Mouse (Mus musculus): ENCODE measurements around the gene Aox2.

The Aox2 gene

DNA sequence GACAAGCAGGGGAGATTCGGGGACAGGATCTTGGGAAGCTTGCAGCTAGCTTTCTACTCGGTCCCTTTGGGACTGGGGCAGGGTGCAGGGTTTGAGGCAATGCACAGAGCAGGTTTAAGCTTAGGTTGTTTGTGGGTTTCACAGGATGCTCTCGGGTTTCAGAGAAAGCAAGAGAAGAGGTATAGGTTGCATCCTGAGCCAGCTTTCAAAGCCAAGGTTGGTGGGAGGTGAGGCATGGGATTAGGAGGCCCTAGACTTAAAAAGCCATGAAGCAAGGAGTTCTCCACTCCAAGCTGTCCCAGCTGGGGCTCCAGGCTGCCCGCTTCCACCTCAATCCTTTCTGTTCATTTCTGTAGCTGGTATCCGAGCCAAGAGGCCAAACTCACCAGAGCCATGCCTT is at the start of gene Aox2:
Gene Aox2 (plus strand): TSS at position 301 of the 400 bp plus-strand sequence.
- no peak for DNase-seq

DNA sequence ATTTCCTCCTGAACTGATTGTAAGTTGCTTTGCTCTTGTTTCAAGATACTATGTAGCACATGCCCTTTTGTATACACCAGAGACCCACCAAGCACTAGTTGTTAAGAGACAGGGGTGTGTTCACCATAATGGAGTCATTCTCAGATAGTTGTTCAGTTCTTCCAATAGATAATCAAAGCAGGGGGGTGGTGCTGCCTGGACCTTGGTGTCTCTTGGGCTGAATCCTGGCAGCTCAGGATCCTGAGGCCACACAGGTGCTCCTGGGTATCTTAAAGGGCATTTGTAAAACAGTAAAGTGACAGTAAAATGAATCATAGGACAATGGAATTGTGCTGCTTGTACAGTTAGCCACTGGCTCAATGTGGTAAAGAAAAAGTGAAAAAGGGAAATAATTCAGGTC is 49.2 kb upstream of the Aox2 start:
- DNase-seq, result no peak

DNA sequence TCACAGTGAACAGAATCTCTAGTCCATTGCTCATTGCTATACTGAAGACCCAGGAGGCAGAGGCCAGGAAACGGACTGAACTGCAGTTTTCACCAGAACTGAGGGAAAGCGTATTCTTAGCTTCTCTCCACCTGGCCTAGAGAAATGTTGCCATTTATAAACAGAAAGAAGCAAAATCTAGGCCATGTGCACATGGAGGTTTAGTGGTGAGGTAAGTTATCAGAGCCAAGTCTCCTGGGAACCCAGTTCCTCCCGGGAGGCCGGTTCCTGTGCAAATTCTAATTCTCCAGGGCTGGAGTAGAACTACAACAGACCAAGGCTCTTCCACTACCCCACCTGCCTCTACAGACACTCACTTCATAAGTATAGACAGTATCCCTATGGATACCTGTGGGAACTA is 48.4 kb upstream of the Aox2 start:
- DNase-seq, result no peak

DNA sequence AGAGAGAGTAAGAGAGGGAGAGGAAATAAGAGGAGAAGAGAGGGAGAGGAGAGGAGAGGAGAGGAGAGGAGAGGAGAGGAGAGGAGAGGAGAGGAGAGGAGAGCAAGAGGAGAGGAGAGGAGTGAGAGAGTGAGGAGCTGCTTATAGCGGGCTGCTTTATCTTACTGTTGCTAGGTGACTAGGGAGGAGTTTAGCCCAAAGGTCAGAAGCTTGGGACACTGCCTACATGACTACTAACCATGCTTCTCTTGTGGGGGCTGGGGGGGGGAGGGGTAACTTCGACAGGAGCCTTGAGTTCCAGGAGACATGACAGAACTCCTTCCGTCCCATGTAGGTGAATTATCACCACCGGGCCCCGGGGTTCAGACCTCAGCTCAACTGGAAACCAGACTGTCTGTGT is 47.6 kb upstream of the Aox2 start:
- no peak for DNase-seq

DNA sequence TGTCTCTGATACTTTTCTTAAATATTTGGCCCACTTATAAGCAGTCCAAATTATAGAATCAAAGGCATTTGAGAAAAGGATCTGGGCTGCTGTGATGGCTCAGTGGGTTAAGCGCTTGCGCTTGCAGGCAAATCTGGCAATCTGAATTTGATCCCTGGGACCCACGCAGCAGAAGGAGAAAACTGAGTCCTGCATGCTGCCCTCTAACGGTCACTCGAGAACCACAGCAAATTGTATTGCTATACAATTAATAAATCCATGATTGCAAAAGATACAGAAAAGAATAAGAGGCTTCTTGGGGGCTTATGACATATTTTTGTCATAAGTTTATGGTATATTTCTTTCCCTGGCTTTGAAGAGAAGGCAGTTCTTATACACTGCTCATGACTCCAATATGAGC is 42.7 kb upstream of the Aox2 start:
- DNase-seq, result no peak

DNA sequence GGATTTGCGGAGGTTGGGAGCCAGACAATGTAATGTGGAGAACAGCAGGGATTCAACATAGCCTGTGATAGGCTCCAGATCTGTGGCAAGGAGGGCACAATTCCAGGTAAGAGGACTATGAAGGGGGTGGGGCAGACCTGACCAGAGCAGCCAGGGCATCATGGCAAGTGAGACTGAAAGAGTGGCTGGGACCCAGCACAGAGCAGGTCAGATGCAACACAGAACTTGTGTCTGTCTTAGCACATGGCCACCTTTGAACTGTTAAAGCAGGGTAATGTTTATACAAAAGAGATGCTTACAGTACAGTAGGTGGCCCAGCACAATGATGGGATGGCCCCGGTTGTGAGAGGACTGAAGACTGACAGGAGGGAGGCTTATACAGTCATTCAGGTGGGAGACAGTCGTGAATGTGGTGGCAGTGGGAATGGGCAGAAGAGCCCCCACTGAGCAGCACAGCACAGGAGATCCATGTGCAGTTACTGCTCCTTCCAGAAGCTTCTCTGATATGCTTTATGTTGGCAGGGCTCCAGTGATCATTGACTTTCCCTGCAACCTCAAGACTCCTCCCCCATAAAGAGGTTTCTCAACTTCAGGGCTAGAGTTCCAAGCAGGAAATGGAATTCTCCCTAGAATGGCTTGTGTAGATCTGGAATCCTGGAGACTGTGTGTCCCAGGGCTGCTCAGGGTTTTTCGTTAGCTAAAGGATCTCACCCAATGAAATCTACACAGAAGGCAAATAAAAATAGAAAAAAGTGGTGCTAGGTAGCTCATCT is 40.4 kb upstream of the Aox2 start:
- DNase-seq, result no peak

DNA sequence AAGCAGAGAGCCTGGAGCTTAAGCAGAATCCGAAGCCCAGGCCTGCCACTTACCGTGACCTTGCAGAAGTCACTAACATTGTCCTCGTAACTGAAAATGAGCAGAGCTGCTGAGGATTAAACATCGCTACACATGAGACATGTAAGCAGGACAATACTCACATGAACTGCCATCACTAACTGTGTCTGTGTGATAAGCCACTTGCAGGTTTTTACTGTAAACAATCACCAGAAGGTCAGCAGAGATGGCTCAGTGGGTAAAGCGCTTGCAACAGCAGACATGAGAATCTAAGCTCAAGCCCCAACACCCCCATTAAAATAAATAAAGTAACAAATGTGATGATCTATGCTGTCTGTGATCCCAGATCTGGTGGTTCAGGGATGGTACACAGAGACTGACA is 39.7 kb upstream of the Aox2 start:
- no peak for DNase-seq

DNA sequence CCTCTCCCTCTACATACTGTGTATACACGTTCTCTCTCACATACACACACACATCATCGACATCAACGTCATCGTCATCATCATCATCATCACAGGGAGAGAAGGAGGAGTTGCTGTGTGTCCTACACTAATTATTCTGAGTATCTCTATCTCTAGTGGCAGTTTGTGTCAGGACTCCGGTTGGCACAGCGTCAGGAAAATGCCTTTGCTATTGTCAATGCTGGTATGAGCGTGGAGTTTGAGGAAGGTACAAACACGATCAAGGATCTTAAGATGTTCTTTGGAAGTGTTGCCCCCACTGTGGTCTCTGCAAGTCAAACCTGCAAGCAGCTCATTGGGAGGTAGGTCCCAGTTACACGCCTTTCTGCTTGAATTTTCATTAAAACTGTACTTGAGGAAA is 39.2 kb upstream of the Aox2 start:
- no peak for DNase-seq

DNA sequence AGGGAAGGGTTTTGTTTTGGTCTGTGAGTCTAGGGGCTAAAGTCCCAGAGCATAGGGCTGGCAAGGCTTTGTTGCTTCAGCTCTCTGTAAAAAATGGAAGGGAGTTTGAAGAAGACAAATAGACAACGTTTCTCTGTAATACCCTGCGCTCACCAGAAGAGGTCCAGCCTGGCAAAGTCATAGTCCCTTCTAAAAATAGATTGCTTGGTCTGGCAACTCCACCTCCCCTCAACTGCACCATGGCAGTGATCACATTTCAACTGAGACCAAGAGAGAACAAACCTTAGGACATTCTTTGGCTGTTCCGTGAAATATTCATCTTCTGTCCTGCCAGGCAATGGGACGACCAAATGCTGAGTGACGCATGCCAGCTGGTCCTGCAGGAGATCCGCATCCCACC is 37.8 kb upstream of the Aox2 start:
- DNase-seq, result no peak

DNA sequence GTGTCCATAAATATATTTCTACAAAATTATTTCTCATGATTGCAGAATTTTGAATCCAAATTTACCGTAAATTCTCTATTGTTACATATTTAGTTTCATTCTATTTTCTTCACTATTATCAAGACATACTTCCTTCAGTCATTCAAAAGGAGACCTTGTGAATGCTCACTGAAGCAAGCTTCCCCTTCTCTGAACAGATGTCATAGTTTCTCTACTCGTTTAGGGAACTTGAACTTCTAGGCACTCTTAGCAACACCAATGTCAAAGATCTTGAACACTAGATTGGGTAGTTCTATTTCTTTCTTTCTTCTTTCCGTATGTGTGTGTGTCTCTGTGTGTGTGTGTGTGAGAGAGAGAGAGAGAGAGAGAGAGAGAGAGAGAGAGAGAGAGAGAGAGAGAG is 33.6 kb upstream of the Aox2 start:
- no peak for DNase-seq

DNA sequence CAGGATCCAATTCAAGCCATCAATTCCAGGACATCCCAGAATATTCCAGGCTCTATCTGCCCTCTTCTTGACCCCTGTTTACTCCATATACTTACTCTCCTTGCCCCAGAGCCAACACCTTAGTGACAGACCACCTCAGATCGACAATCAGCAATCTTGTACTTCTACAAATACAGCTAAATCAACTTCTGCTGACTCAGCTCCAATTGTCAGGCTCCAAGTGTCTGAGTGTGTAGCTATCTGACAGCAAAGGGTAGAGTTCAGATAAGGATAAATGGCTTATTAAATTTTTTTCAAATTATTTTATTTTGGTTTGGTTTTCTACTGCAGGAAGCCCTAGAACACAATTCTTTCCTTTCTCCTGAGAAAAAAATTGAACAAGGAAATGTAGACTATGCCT is 29.6 kb upstream of the Aox2 start:
- no peak for DNase-seq

DNA sequence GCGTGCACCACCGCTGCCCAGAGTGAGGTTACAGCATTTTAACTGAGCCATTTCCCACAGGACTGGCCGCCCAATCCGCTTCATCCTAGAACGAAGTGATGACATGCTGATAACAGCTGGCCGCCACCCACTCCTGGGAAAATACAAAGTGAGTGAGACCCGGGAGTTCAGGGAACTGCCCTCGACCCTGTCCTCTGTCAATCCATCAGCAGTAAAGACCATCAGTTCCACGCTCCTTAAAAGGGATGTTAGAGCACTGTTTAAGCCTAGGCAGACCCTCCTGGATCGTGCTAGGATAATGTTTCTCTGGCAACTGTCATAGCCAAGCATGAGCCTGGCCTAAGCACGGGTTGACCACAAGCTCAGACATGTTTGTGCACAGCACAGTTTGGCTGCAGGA is 24.7 kb upstream of the Aox2 start:
- DNase-seq, result no peak

DNA sequence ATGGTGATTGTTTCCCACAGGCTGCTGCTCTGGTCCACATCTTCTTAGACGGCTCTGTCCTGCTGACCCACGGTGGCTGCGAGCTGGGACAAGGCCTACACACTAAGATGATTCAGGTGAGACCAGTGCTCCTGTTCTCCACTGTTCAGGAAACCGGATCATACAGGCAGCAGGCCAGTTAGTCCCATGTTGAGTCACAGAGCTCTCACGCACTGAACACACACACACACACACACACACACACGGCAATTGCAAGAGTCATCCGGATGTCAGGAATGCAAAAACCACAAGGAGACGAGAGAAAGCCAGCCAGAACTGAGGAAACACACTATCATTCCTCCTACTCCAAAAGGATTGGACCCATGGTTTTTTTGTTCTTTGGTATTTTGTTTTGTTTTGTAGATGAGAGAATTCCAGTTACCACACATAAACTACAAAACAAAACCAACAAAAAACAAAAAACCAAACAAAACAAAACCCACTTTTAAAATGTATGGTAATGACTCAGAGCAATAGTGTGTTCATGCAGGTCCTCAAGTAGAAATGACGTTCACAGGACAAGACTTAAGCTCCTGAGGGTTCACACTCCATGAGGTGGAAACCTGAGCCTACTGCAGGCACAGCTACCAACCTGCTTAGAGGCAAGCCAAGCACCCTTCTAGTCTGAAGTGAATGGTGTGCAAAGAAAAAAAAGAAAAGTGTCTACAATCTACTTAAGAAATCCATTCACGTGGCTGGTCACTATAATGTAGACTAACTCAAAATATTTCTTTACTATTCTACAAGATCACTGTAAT is 20.7 kb upstream of the Aox2 start:
- no peak for DNase-seq

DNA sequence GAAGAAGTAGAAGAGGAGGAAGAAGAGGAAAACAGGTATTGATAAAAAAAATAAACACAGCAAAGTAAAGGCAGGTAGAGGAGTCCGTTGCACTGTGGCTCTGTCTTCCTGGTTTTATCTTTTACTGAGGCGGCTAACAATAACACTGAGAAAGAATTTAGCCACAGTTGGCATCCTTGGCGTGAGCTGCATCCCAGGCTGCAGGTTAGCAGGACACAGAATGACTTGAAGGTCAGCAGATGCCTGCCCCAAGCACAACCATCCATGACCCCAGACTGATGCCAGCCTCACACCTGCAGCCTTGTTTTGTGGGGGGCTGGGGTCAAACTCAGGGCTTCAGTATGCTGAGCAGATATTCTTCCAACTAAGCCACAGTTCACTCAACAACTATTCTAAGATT is 17.8 kb upstream of the Aox2 start:
- DNase-seq, result no peak

DNA sequence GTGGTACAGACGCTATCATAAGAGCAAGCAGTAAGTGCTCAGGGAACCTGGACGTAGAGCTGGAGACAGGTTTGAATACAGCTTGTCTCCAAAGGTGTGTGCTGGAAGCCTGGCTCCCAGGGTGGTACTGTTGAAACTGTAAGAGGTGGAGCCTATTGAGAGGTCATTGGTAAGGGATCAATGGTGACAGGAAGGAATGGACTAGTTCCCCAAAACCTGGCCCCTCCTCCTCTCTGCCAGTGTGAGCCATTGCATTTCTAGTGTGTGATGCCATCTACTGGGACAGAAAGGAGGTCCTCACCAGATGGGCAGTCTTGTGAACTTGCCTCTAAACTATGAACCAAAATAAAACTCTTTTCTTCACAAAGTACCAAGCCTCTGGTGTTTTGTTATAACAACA is 9.9 kb upstream of the Aox2 start:
- DNase-seq, result no peak

DNA sequence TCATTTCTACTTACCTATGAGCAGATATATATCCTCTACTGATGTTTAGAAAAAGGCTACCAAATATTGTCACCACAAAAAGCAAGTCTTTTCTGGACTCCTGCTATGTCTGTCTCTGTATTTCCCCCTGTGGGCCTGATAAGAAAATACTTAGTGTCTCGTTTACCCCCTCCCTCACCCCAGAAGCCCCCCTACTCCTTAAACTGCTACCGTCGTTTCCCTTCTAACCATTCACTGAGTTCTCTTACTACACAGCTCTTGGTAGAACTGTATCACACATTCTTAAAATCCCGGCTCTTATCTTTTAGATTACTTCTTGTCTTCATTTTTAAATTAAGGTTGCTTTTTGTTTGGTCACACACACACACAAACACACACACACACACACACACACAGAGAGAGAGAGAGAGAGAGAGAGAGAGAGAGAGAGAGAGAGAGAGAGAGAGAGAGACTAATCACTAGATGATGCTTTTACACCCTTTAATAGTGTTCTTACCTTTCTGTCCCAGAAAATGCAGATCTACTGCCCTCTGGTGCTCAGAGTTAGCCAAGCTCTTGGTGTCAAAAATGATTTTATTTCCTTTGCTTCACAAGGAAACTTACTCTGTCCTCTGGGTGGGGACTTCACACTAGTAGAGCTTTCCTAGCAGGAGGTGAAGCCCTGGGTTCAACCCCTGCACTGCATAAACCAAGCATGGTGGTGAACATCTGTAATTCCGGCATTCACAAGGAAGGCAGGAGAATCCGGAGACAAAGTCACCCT is 7.1 kb upstream of the Aox2 start:
- no peak for DNase-seq

DNA sequence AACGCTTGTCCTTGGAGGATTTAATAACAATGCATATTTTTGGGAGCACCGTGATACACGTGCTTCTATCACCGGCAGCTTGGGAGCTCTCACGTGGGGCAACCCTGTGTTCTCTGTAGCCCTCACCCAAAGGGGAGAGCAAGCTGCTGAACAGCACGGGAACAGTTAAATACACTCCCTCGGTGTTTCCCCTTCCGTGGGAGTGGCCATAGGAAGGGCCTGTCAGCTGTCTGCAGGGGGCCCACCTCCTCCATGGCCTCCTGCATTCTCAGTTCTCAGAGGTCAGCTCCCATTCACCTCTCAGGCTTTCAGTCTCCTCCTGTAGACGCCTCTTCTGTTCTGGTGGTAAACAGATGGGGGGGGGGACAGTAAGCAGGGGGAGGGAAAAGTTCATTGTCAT is 2.2 kb upstream of the Aox2 start:
- no peak for DNase-seq

DNA sequence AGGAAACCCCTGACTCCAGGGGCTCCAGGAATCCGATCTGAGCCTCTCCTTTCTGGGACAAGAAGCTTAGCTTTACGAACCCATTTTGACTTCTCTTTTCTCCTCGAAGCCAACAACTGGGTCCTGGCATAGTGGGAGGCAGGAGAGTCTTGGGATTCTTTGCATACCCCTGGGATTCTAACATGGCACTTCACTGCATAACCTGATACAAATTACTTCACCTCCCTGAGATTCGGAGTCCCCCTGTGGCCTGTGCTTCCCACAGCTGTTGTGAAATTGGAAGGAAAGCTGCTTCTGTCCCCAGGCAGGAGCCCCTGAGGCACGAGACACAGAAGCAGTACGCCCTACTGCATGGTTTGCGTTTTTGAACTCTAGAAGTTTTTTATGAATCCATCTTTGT is 387 bp downstream of the Aox2 start:
- DNase-seq, result no peak

DNA sequence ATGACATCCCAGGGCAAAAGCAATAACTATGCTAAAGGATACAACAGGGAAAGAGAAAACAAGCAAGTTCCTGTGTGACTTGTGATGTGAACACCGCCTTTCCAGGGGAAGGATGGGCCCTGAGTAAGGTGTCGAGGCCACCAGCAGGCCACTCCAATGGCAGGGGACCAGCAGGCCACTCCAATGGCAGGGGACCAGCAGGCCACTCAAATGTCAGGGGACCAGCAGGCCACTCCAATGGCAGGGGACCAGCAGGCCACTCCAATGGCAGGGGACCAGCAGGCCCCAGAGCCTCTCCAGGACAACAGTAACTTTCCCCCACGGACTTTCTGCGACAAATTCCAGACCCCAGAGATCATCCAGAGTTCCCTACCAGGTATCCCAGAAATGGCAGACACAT is 2.3 kb downstream of the Aox2 start:
- DNase-seq, result no peak

DNA sequence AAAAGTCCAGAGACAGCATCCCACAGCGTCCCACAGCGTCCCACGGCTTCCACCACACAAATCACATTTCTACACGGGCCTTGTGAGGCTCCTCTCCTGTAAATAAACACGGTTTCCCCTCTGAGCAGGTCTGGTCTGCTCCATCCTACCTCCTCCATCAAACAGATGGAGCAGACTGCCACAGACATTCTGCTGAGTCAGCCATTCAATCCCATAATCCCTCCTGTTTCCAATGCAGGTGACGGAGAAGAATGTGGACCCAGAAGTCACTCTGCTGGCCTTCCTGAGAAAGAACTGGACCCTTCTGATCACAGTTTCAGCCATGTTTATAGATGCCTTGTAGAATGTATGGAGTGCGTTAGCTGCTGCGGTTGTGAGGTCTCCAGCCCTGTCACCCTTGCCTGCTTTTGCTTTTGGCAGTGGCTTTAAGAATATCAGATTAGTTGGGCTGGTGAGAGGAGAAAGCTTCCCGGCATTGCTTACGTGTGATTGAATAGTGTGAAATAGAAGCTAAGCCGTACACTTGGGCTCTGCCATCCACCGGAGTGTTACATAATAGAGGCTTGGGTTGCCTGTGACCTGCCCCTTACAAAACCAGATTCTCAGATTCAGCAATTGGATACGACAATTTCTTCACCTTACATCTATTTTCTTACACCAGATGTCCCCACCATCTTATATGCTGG is 3.0 kb downstream of the Aox2 start:
- DNase-seq, result no peak

DNA sequence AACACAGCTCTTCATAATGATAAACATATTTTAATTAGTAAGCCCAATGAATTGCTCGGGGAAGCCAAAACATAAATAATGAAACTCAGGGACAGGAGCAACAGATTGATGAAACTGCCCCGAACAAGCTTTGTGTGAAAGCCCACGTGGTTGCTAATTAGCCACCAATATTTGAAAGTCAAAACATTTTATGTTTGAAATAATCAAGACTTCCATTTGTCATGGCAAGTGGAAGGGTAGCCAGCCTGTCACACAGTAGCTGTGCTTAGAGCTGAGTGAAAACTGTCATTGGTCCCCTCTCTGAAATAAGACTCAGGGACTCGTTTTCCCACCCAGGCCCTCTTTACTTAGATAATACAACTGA is 3.5 kb downstream of the Aox2 start:
- no peak for DNase-seq

DNA sequence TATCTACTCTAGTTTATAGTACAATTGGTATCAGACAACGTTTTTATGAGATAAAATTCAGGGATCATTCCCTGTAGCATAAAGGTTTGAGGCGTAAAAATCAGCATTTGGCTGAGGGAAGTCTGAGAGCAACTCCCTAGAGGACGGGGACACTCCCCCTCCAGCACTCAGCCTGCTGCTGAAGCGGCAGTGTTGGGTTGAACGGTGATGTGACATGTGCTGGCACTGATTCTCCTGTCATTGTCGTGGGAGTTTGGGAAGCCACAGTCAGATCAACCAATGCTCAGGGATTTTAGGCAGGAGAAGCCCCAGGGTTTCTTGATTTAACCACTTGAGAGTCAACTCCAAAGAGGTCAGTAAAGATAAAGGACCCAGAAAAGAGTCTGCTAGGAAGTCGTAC is 6.4 kb downstream of the Aox2 start:
- no peak for DNase-seq

DNA sequence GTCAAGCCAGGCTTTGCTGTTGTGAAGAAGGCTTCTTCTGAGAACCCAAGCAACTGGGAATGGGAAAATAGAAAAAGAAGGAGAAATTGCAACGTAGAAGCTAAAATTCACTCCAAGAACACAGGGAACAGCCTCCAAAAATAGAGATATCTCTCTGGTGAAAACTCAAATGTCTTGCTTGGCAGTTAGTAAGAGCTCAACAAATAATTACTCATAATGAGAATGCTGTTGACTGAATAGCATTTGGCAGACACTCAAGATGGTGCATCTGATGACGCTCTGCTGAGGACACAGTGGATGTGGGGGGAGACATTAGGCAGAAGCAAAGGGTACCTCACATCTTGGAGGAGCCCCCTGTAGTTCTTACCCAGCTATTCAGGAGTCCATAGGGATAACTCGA is 10.0 kb downstream of the Aox2 start:
- DNase-seq, result no peak

Measured in cerebellum, adult 11-12 months (tissue).